Mouse (Mus musculus) embryonic facial prominence, embryonic 13.5 days (tissue): ENCODE data around the gene Zfp292. TPM values are rescaled to one million over a fixed set of nuclear protein-coding genes. Genes with fewer than 3 reads are reported as not detected.

Experiments
- ATAC-seq: fragments of 200-750 bp; cut with Nextera tagmentation; 2 replicates; pipeline ENCODE4 v1.8.0; 2017; ENCODE audit warnings: low read depth; ENCODE audit not compliant: insufficient number of reproducible peaks, insufficient read depth, low FRiP score, low TSS enrichment
- H3K27ac ChIP-seq: fragments of 300-500 bp; sonication (generic); 2 replicates; pipeline ENCODE4 v1.5.1; 2015; ENCODE audit warnings: moderate library complexity, mild to moderate bottlenecking, inconsistent platforms
- H3K27me3 ChIP-seq: fragments of 300-500 bp; sonication (generic); 2 replicates; pipeline ENCODE4 v1.6.1; 2015; ENCODE audit warnings: mild to moderate bottlenecking, inconsistent platforms
- H3K36me3 ChIP-seq: fragments of 300-500 bp; sonication (generic); 2 replicates; pipeline ENCODE4 v1.6.1; 2015; ENCODE audit warnings: mild to moderate bottlenecking, inconsistent platforms
- H3K4me1 ChIP-seq: fragments of 300-500 bp; sonication (generic); 2 replicates; pipeline ENCODE4 v1.6.1; 2015; ENCODE audit warnings: inconsistent platforms
- H3K4me2 ChIP-seq: fragments of 300-500 bp; sonication (generic); 2 replicates; pipeline ENCODE4 v1.6.1; 2015; ENCODE audit warnings: moderate library complexity, mild to moderate bottlenecking, inconsistent platforms
- H3K4me3 ChIP-seq: fragments of 300-500 bp; sonication (generic); 2 replicates; pipeline ENCODE4 v1.5.1; 2015; ENCODE audit warnings: mild to moderate bottlenecking, inconsistent platforms
- H3K9ac ChIP-seq: fragments of 300-500 bp; sonication (generic); 2 replicates; pipeline ENCODE4 v1.6.1; 2015; ENCODE audit warnings: mild to moderate bottlenecking, inconsistent platforms
- H3K9me3 ChIP-seq: fragments of 300-500 bp; sonication (generic); 2 replicates; pipeline ENCODE4 v1.6.1; 2016; ENCODE audit warnings: inconsistent platforms
- WGBS: fragments of 180-500 bp; shearing (Covaris S2); methylation state at CpG from one replicate; pipeline ENCODE4 v1.1.7; 2015; ENCODE audit warnings: mixed read lengths; 5-methylcytosine and 5-hydroxymethylcytosine counted together
- polyA plus RNA-seq: library from polyadenylated mRNA; unstranded; fragments of >200 nt; fragmentation: Nextera tagmentation; extraction: Ambion mirVana; gene quantifications from 2 replicates; pipeline ENCODE4 v1.2.1, GENCODE M21; 2015

Gene Zfp292
- polyA plus RNA-seq, 1 experiment from 2014 or later, result 22.2 TPM

- H3K4me2 ChIP-seq, result no peak overlapping the region
- 90% methylated on average over 6 of the region's 6 CpGs for WGBS
Observed at GRCm38 (mm10) chr4:34847679-34848309, 35.0 kb downstream of the Zfp292 start.

GRCm38 (mm10) chr4:34843839-34844238, 38.9 kb downstream of the Zfp292 start:
- Histone ChIP-seq H3K27me3 (no peaks in the 10 kb centered on the region), H3K9me3 (no peaks in the 10 kb centered on the region), H3K4me3 (no peak overlapping the region), H3K27ac (no peak overlapping the region), H3K36me3 (peaks cover 8% of the 10 kb centered on the region), H3K9ac (no peak overlapping the region), H3K4me2 (no peak overlapping the region), H3K4me1 (peaks cover 5% of the 10 kb centered on the region; the same call in 1 of the 2 replicates)
- ATAC-seq, result no peak
- WGBS, result 94% methylated on average over 1 of the region's 1 CpGs

More at GRCm38 (mm10) chr4:34847679-34848309, 35.0 kb downstream of the Zfp292 start:
- H3K36me3 ChIP-seq, result peaks cover 20% of the 10 kb centered on the region
- H3K4me1 ChIP-seq, result peaks cover 5% of the 10 kb centered on the region; the same call in 1 of the 2 replicates
- H3K4me3 ChIP-seq, result no peak overlapping the region
- no peak overlapping the region for H3K9ac ChIP-seq
- no peaks in the 10 kb centered on the region for H3K27me3 ChIP-seq
- ATAC-seq, result no peak
- 0 out of 2 replicates have a peak, but pooled peaks cover 3% of the 10 kb centered on the region for H3K9me3 ChIP-seq
- H3K27ac ChIP-seq, result no peak overlapping the region

- no peaks in the 10 kb centered on the region for H3K27me3 ChIP-seq
- H3K4me3 ChIP-seq, result no peak overlapping the region
- H3K4me1 ChIP-seq, result peaks cover 5% of the 10 kb centered on the region; the same call in 1 of the 2 replicates
- peaks cover 14% of the 10 kb centered on the region for H3K36me3 ChIP-seq
- H3K9me3 ChIP-seq, result no peaks in the 10 kb centered on the region
- WGBS, result 91% methylated on average over 3 of the region's 3 CpGs
- ATAC-seq, result no peak
- H3K27ac ChIP-seq, result no peak overlapping the region
- no peak overlapping the region for H3K4me2 ChIP-seq
- H3K9ac ChIP-seq, result no peak overlapping the region
Observed at GRCm38 (mm10) chr4:34842826-34843225, 39.9 kb downstream of the Zfp292 start.

- Histone ChIP-seq H3K4me2 (no peak overlapping the region), H3K9me3 (no peaks in the 10 kb centered on the region), H3K4me3 (no peak overlapping the region), H3K27ac (no peak overlapping the region), H3K27me3 (no peaks in the 10 kb centered on the region), H3K9ac (no peak overlapping the region), H3K36me3 (peaks cover 31% of the 10 kb centered on the region), H3K4me1 (no peaks in the 10 kb centered on the region)
- ATAC-seq, result no peak
- WGBS, result 88% methylated on average over 4 of the region's 4 CpGs
Observed at GRCm38 (mm10) chr4:34831496-34831895, 51.3 kb downstream of the Zfp292 start.

GRCm38 (mm10) chr4:34829456-34829855, 53.3 kb downstream of the Zfp292 start:
- H3K27me3 ChIP-seq, result no peaks in the 10 kb centered on the region
- H3K36me3 ChIP-seq, result peaks cover 26% of the 10 kb centered on the region
- H3K27ac ChIP-seq, result no peak overlapping the region
- H3K4me3 ChIP-seq, result no peak overlapping the region
- H3K4me1 ChIP-seq, result no peaks in the 10 kb centered on the region
- 94% methylated on average over 3 of the region's 3 CpGs for WGBS
- H3K4me2 ChIP-seq, result no peak overlapping the region
- no peak for ATAC-seq
- H3K9ac ChIP-seq, result no peak overlapping the region
- H3K9me3 ChIP-seq, result no peaks in the 10 kb centered on the region

- H3K9me3 ChIP-seq, result no peaks in the 10 kb centered on the region
- H3K4me2 ChIP-seq, result no peak overlapping the region
- H3K4me1 ChIP-seq, result no peaks in the 10 kb centered on the region
- no peak for ATAC-seq
- 94% methylated on average over 1 of the region's 1 CpGs for WGBS
- no peak overlapping the region for H3K9ac ChIP-seq
- peaks cover 13% of the 10 kb centered on the region for H3K36me3 ChIP-seq
- H3K27me3 ChIP-seq, result no peaks in the 10 kb centered on the region
- no peak overlapping the region for H3K27ac ChIP-seq
- H3K4me3 ChIP-seq, result no peak overlapping the region
Observed at GRCm38 (mm10) chr4:34823901-34824300, 58.9 kb downstream of the Zfp292 start.

- Histone ChIP-seq H3K27me3 (no peaks in the 10 kb centered on the region), H3K36me3 (peaks cover 43% of the 10 kb centered on the region), H3K9ac (no peak overlapping the region), H3K4me1 (no peaks in the 10 kb centered on the region), H3K4me3 (no peak overlapping the region), H3K27ac (no peak overlapping the region), H3K9me3 (no peaks in the 10 kb centered on the region), H3K4me2 (no peak overlapping the region)
- no peak for ATAC-seq
- WGBS, result 88% methylated on average over 4 of the region's 4 CpGs
Observed at GRCm38 (mm10) chr4:34819904-34820303, 62.9 kb downstream of the Zfp292 start.

GRCm38 (mm10) chr4:34801166-34802034, 81.4 kb downstream of the Zfp292 start:
- peaks cover 19% of the 10 kb centered on the region for H3K36me3 ChIP-seq
- no peaks in the 10 kb centered on the region for H3K4me1 ChIP-seq
- H3K27me3 ChIP-seq, result no peaks in the 10 kb centered on the region
- no peaks in the 10 kb centered on the region for H3K9me3 ChIP-seq
- H3K4me3 ChIP-seq, result no peak overlapping the region
- no peak overlapping the region for H3K9ac ChIP-seq
- ATAC-seq, result no peak
- 86% methylated on average over 14 of the region's 14 CpGs for WGBS
- no peak overlapping the region for H3K27ac ChIP-seq
- no peak overlapping the region for H3K4me2 ChIP-seq

GRCm38 (mm10) chr4:34798005-34798404, 84.8 kb downstream of the Zfp292 start:
- H3K27me3 ChIP-seq, result no peaks in the 10 kb centered on the region
- no peaks in the 10 kb centered on the region for H3K4me1 ChIP-seq
- H3K9ac ChIP-seq, result no peak overlapping the region
- no peak overlapping the region for H3K4me2 ChIP-seq
- no peak overlapping the region for H3K27ac ChIP-seq
- no peaks in the 10 kb centered on the region for H3K9me3 ChIP-seq
- no peak for ATAC-seq
- no peaks in the 10 kb centered on the region; the same call in 1 of the 2 replicates for H3K36me3 ChIP-seq
- 92% methylated on average over 2 of the region's 2 CpGs for WGBS
- no peak overlapping the region for H3K4me3 ChIP-seq

- no peaks in the 10 kb centered on the region for H3K9me3 ChIP-seq
- no peaks in the 10 kb centered on the region; the same call in 1 of the 2 replicates for H3K36me3 ChIP-seq
- ATAC-seq, result no peak
- no peak overlapping the region for H3K4me3 ChIP-seq
- no peak overlapping the region for H3K4me2 ChIP-seq
- no peaks in the 10 kb centered on the region for H3K4me1 ChIP-seq
- no peak overlapping the region for H3K9ac ChIP-seq
- H3K27me3 ChIP-seq, result no peaks in the 10 kb centered on the region
- H3K27ac ChIP-seq, result no peak overlapping the region
- 62% methylated on average over 8 of the region's 8 CpGs for WGBS
Observed at GRCm38 (mm10) chr4:34797294-34797983, 85.3 kb downstream of the Zfp292 start.

GRCm38 (mm10) chr4:34796294-34796693, 86.5 kb downstream of the Zfp292 start:
- H3K4me1 ChIP-seq, result no peaks in the 10 kb centered on the region
- 86% methylated on average over 5 of the region's 5 CpGs for WGBS
- no peaks in the 10 kb centered on the region for H3K36me3 ChIP-seq
- no peak overlapping the region for H3K27ac ChIP-seq
- no peak overlapping the region for H3K4me2 ChIP-seq
- H3K9me3 ChIP-seq, result no peaks in the 10 kb centered on the region
- H3K4me3 ChIP-seq, result no peak overlapping the region
- H3K9ac ChIP-seq, result no peak overlapping the region
- no peaks in the 10 kb centered on the region for H3K27me3 ChIP-seq
- no peak for ATAC-seq
